Mouse (Mus musculus) ES-E14 (cell line): ENCODE data around the gene Acoxl. TPM values are rescaled to one million over a fixed set of nuclear protein-coding genes. Genes with fewer than 3 reads are reported as not detected.

Experiments used
- DNase-seq: peaks from one replicate; pipeline ENCODE4 v3.0.0-alpha.2; 2013; ENCODE audit warnings: low read depth, low spot score
- H3K27ac ChIP-seq: 2 replicates; pipeline ENCODE4 v1.5.1; 2012; ENCODE audit warnings: low read depth, mild to moderate bottlenecking, low read length, moderate library complexity, mixed read lengths; ENCODE audit not compliant: poor library complexity, insufficient read depth, severe bottlenecking
- H3K36me3 ChIP-seq: 2 replicates; pipeline ENCODE4 v1.6.1; 2012; ENCODE audit warnings: mild to moderate bottlenecking, low read length, moderate library complexity, mixed read lengths; ENCODE audit not compliant: control insufficient read depth, poor library complexity, insufficient read depth, severe bottlenecking
- H3K4me1 ChIP-seq, 2 experiments: fragments of 150-350 bp in 1 of 2; sonication (generic) in 1 of 2; 2 replicates each; pipeline ENCODE4 v1.6.1; 2012; ENCODE audit warnings: low read length in 2 of 2, mild to moderate bottlenecking in 1 of 2, mixed read lengths in 1 of 2; ENCODE audit not compliant: control insufficient read depth in 2 of 2, insufficient read depth in 2 of 2, poor library complexity in 1 of 2
- H3K4me3 ChIP-seq, 2 experiments: fragments of 150-350 bp in 1 of 2; sonication (generic) in 1 of 2; 2 replicates each; pipeline ENCODE4 v1.5.1; 2012; ENCODE audit warnings: low read length in 2 of 2, low read depth in 1 of 2, mild to moderate bottlenecking in 1 of 2, mixed read lengths in 1 of 2; ENCODE audit not compliant: insufficient read depth in 1 of 2, poor library complexity in 1 of 2, severe bottlenecking in 1 of 2
- H3K9ac ChIP-seq: 2 replicates; pipeline ENCODE4 v1.6.1; 2012; ENCODE audit warnings: low read depth, mild to moderate bottlenecking, low read length, mixed read lengths; ENCODE audit not compliant: poor library complexity, insufficient read depth, severe bottlenecking
- H3K9me3 ChIP-seq: fragments of 150-350 bp; sonication (generic); 2 replicates; pipeline ENCODE4 v1.6.1; 2012; ENCODE audit warnings: low read depth, mild to moderate bottlenecking, low read length; ENCODE audit not compliant: control insufficient read depth, insufficient read depth
- CHD2 ChIP-seq: IDR thresholded peaks from 2 replicates; pipeline ENCODE4 v1.6.1; 2014; ENCODE audit warnings: mild to moderate bottlenecking, low read depth, low read length, inconsistent platforms
- HCFC1 ChIP-seq: IDR thresholded peaks from 2 replicates; pipeline ENCODE4 v1.6.1; 2012; ENCODE audit warnings: low read length, inconsistent platforms, borderline replicate concordance; ENCODE audit not compliant: insufficient read depth
- MAFK ChIP-seq: IDR thresholded peaks from 2 replicates; pipeline ENCODE4 v1.6.1; 2014; ENCODE audit warnings: mild to moderate bottlenecking, low read depth, low read length, inconsistent platforms; ENCODE audit not compliant: insufficient read depth
- ZC3H11A ChIP-seq: IDR thresholded peaks from 2 replicates; pipeline ENCODE4 v1.6.1; 2012; ENCODE audit warnings: low read depth, mild to moderate bottlenecking, inconsistent platforms, low read length, borderline replicate concordance
- ZNF384 ChIP-seq: IDR thresholded peaks from 2 replicates; pipeline ENCODE4 v1.6.1; 2012; ENCODE audit warnings: low read depth, low read length, inconsistent platforms
- in situ Hi-C, 2 experiments: fragments of 600-800 bp; cut with MboI; formaldehyde crosslinking; loops; one replicate each; pipeline ENCODE4 v1.15.1; 2025; ENCODE audit warnings: low sequenced_read_pairs in 2 of 2, inconsistent platforms in 1 of 2; ENCODE audit not compliant: unreplicated experiment in 2 of 2
- total RNA-seq: library from RNA; depleted of rRNA; stranded (reverse); fragments of 300-350 nt; gene quantifications from 2 replicates; pipeline ENCODE4 v1.2.3, GENCODE M21; 2012

Acoxl gene
- total RNA-seq, 1 experiment = 0.98 TPM

- DNase-seq = no peak
- no peak for TF ChIP-seq ZNF384
- TF ChIP-seq ZC3H11A = no peak
- no peak for TF ChIP-seq HCFC1
- no peak for TF ChIP-seq CHD2
- no peak for TF ChIP-seq MAFK
- peaks cover 0 to 7% of the 10 kb centered on the region in 2 experiments; a peak in 3 of 4 replicates for H3K4me1 ChIP-seq
- H3K36me3 ChIP-seq = no peaks in the 10 kb centered on the region
- H3K9ac ChIP-seq = peak overlapping the region; percentile 54; the same call in 1 of the 2 replicates
- H3K27ac ChIP-seq = no peak overlapping the region
- in situ Hi-C loops = loop anchor here in 1 of 2 experiments (10.0 kb wide), 1 partner anchor 272 kb away; no protein-coding TSS in a partner anchor
- H3K4me3 ChIP-seq = peak overlapping the region; percentile 50 to 51
- H3K9me3 ChIP-seq = no peaks in the 10 kb centered on the region
Observed at GRCm38 (mm10) chr2:128122891-128123771, 284.5 kb downstream of the Acoxl start.

- H3K9ac ChIP-seq = peak overlapping the region; percentile 17; the same call in 1 of the 2 replicates
Observed at GRCm38 (mm10) chr2:128123921-128124683, 285.4 kb downstream of the Acoxl start.

GRCm38 (mm10) chr2:128124693-128125092 lies 286.0 kb downstream of the Acoxl start:
- peak overlapping the region; percentile 17; the same call in 1 of the 2 replicates for H3K9ac ChIP-seq
- no peak overlapping the region for H3K27ac ChIP-seq
- H3K9me3 ChIP-seq = no peaks in the 10 kb centered on the region
- DNase-seq = no peak
- peaks cover 0 to 11% of the 10 kb centered on the region in 2 experiments; a peak in 3 of 4 replicates for H3K4me1 ChIP-seq
- peak overlapping the region; percentile 74 to 80 for H3K4me3 ChIP-seq
- in situ Hi-C loops = loop anchor here in 1 of 2 experiments (10.0 kb wide), 1 partner anchor 270 kb away; no protein-coding TSS in a partner anchor
- H3K36me3 ChIP-seq = peaks cover 9% of the 10 kb centered on the region
- TF ChIP-seq ZC3H11A = no peak
- no peak for TF ChIP-seq MAFK
- TF ChIP-seq CHD2 = no peak
- TF ChIP-seq ZNF384 = no peak
- no peak for TF ChIP-seq HCFC1

More at GRCm38 (mm10) chr2:128123921-128124683, 285.4 kb downstream of the Acoxl start:
- no peak for DNase-seq
- Histone ChIP-seq H3K4me3 (peak overlapping the region; percentile 31 to 74; a peak in 3 of 4 replicates), H3K27ac (no peak overlapping the region), H3K36me3 (peaks cover 6% of the 10 kb centered on the region), H3K4me1 (peaks cover 0 to 11% of the 10 kb centered on the region in 2 experiments; a peak in 3 of 4 replicates), H3K9me3 (no peaks in the 10 kb centered on the region)
- in situ Hi-C loops = loop anchor here in 1 of 2 experiments (10.0 kb wide), 1 partner anchor 271 kb away; no protein-coding TSS in a partner anchor
- no peak for TF ChIP-seq CHD2
- TF ChIP-seq HCFC1 = no peak
- TF ChIP-seq ZNF384 = no peak
- no peak for TF ChIP-seq ZC3H11A
- TF ChIP-seq MAFK = no peak

GRCm38 (mm10) chr2:128125635-128126470 lies 287.2 kb downstream of the Acoxl start, which contains the start of gene Bcl2l11:
Gene Bcl2l11 (plus strand): TSS chr2:128126038.
- no peak within 1 kb of the TSS for H3K27ac ChIP-seq
- H3K9me3 ChIP-seq = no peaks in the 10 kb centered on the region
- H3K36me3 ChIP-seq = peaks cover 15% of the 10 kb centered on the region
- peak within 1 kb of the TSS; percentile 81 for H3K9ac ChIP-seq
- peak; percentile 89 for DNase-seq
- in situ Hi-C loops = loop anchor here in 1 of 2 experiments (10.0 kb wide), 1 partner anchor 269 kb away; no protein-coding TSS in a partner anchor
- peak within 1 kb of the TSS; percentile 80 to 97 for H3K4me3 ChIP-seq
- peaks cover 0 to 10% of the 10 kb centered on the region in 2 experiments; a peak in 3 of 4 replicates for H3K4me1 ChIP-seq
- peak; percentile 50; the same call in 1 of the 2 replicates for TF ChIP-seq HCFC1
- 0 out of 2 replicates have a peak, but pooled peaks have one; percentile 31 for TF ChIP-seq CHD2
- no peak for TF ChIP-seq ZC3H11A
- 0 out of 2 replicates have a peak, but pooled peaks have one; percentile 13 for TF ChIP-seq MAFK
- TF ChIP-seq ZNF384 = no peak
